ENCODE assay signal across 23 mouse cellular contexts in genomic region chr5:124633425-124633824, GRCm38 (mm10). TPM values are rescaled to one million over a fixed set of nuclear protein-coding genes. Genes with fewer than 3 reads are reported as not detected.
A peak's percentile ranks its signal among the peaks of the same experiment; 100 is the strongest.
DNase-seq lines count a peak whose midpoint lies in the region; ATAC-seq and TF ChIP-seq lines count a peak whose summit lies in the region.
"Had no signal": no experiment of that assay in that cellular context is flagged by ENCODE, and none has a peak within 500 bp of the region (broad histone marks: within the 10 kb centered on the region; RNA-seq: fewer than 3 reads in every experiment).

No protein-coding gene starts in this region.

- H3K27ac ChIP-seq in liver, embryonic 12.5 days, result no peak overlapping the region
- peak overlapping the region; percentile 84 for H3K27ac ChIP-seq in thymus, adult 2 months (ENCODE audit: control insufficient read depth, insufficient read depth, low read length)
- H3K27ac ChIP-seq in forebrain, embryonic 10.5 days, result no peak overlapping the region
- H3K27ac ChIP-seq: hindbrain, embryonic 15.5 days; limb, embryonic 15.5 days; lung, embryonic 15.5 days; macrophage had no signal

- peaks cover 85% of the 10 kb centered on the region for H3K4me1 ChIP-seq in megakaryocyte, embryonic 14.5 days
- peaks cover 28% of the 10 kb centered on the region for H3K4me1 ChIP-seq in liver, embryonic 12.5 days
- peaks cover 70% of the 10 kb centered on the region for H3K4me1 ChIP-seq in thymus, adult 2 months (replicated peaks; ENCODE audit: control insufficient read depth, insufficient read depth, low read length)
- H3K4me1 ChIP-seq in forebrain, embryonic 10.5 days, result peaks cover 15% of the 10 kb centered on the region

- no peak for TF ChIP-seq POLR2A in thymus, adult 2 months (IDR thresholded peaks at IDR 0.05; ENCODE audit: control insufficient read depth, extremely low read depth, insufficient read depth, low read length, poor library complexity)

- peak; percentile 56 for DNase-seq in thymus, adult 2 months
- no peak for DNase-seq in layer of hippocampus, adult 9-11 months
- no peak for DNase-seq in gastrocnemius, postnatal 10 days
- DNase-seq in forebrain, embryonic 10.5 days (ENCODE audit: extremely low spot score, low spot score), result no peak
- DNase-seq: adrenal gland, postnatal 25 days; cerebellum, adult 11-12 months; cerebellum, postnatal 25 days; heart, postnatal 14 days; kidney, postnatal 10 days; layer of hippocampus, postnatal 36 days; midbrain, embryonic 14.5 days; right cerebral cortex, postnatal 25 days had no signal

- WGBS in liver, embryonic 12.5 days (ENCODE audit: insufficient replicate concordance), result 35% methylated on average over 2 of the region's 2 CpGs
- WGBS in thymus, adult 2 months, result 14% methylated on average over 2 of the region's 2 CpGs
- 89% methylated on average over 2 of the region's 2 CpGs for WGBS in forebrain, embryonic 10.5 days

- H3K36me3 ChIP-seq in megakaryocyte, embryonic 14.5 days (replicated peaks; ENCODE audit: low read length), result peaks cover 70% of the 10 kb centered on the region
- H3K36me3 ChIP-seq in liver, embryonic 12.5 days, result peaks cover 56% of the 10 kb centered on the region
- peaks cover 19% of the 10 kb centered on the region for H3K36me3 ChIP-seq in thymus, adult 2 months (ENCODE audit: control insufficient read depth, insufficient read depth, low read length)
- peaks cover 58% of the 10 kb centered on the region for H3K36me3 ChIP-seq in forebrain, embryonic 10.5 days (replicated peaks)

- H3K4me2 ChIP-seq in liver, embryonic 12.5 days, result no peak overlapping the region
- H3K4me2 ChIP-seq: heart, embryonic 12.5 days; hindbrain, embryonic 15.5 days; limb, embryonic 15.5 days; lung, embryonic 15.5 days had no signal

- no peak for ATAC-seq in megakaryocyte, adult 5-6 weeks (ENCODE audit: poor library complexity, severe bottlenecking)
- 0 out of 2 replicates have a peak, but pooled peaks have one; percentile 19 for ATAC-seq in liver, embryonic 12.5 days
- no peak for ATAC-seq in monocyte, adult 5-6 weeks (replicated peaks; ENCODE audit: insufficient number of reproducible peaks, low FRiP score, low TSS enrichment, poor library complexity, severe bottlenecking)
- ATAC-seq: intestine, postnatal 0 days had no signal

- H3K4me3 ChIP-seq in megakaryocyte, embryonic 14.5 days (replicated peaks), result peak overlapping the region; percentile 53
- H3K4me3 ChIP-seq in liver, embryonic 12.5 days, result no peak overlapping the region
- no peak overlapping the region for H3K4me3 ChIP-seq in thymus, adult 2 months (ENCODE audit: control insufficient read depth, insufficient read depth, low read length)
- no peak overlapping the region for H3K4me3 ChIP-seq in forebrain, embryonic 10.5 days
- H3K4me3 ChIP-seq: heart, embryonic 12.5 days; hindbrain, embryonic 15.5 days; limb, embryonic 15.5 days; lung, embryonic 15.5 days; myocyte had no signal

- no peaks in the 10 kb centered on the region for H3K9me3 ChIP-seq in megakaryocyte, embryonic 14.5 days
- no peaks in the 10 kb centered on the region for H3K9me3 ChIP-seq in liver, embryonic 12.5 days (replicated peaks)
- H3K9me3 ChIP-seq in forebrain, embryonic 10.5 days, result no peaks in the 10 kb centered on the region
- H3K9me3 ChIP-seq: heart, embryonic 12.5 days; hindbrain, embryonic 15.5 days; limb, embryonic 15.5 days; lung, embryonic 15.5 days had no signal

- no peaks in the 10 kb centered on the region for H3K27me3 ChIP-seq in megakaryocyte, embryonic 14.5 days (replicated peaks)
- no peaks in the 10 kb centered on the region for H3K27me3 ChIP-seq in liver, embryonic 12.5 days (replicated peaks)
- H3K27me3 ChIP-seq in thymus, adult 2 months (ENCODE audit: control insufficient read depth, insufficient read depth, low read length), result no peaks in the 10 kb centered on the region
- no peaks in the 10 kb centered on the region for H3K27me3 ChIP-seq in forebrain, embryonic 10.5 days (ENCODE audit: poor library complexity, severe bottlenecking)
- H3K27me3 ChIP-seq: heart, embryonic 12.5 days; hindbrain, embryonic 15.5 days; limb, embryonic 15.5 days; lung, embryonic 15.5 days had no signal

- no peak for TF ChIP-seq CTCF in thymus, adult 2 months (IDR thresholded peaks at IDR 0.05; ENCODE audit: borderline replicate concordance, control insufficient read depth, extremely low read depth, insufficient read depth, low read length, poor library complexity)

- H3K9ac ChIP-seq in liver, embryonic 12.5 days, result no peak overlapping the region
- H3K9ac ChIP-seq: heart, embryonic 12.5 days; hindbrain, embryonic 15.5 days; limb, embryonic 15.5 days; lung, embryonic 15.5 days had no signal

RNA-seq across cellular contexts. Expression of gene Atp6v0a2, which starts 5.0 kb away (rescaled TPM):
- polyA plus RNA-seq in megakaryocyte, embryonic 14.5 days (2012; ENCODE audit: insufficient read depth, low replicate concordance), result 24.2 and 43.3 TPM in 2 replicates
- 15.2 and 16.6 TPM in 2 replicates for total RNA-seq in megakaryocyte, adult 5-6 weeks (2015)
- total RNA-seq in megakaryocyte, adult 5-6 weeks (2017), result 19.4 and 24.0 TPM in 2 replicates
- 21.2 and 25.5 TPM in 2 replicates for polyA plus RNA-seq in liver, embryonic 12.5 days (2016; fragmentation: Nextera tagmentation; extraction: Ambion mirVana)
- 122 and 127 TPM in 2 replicates for polyA plus RNA-seq in thymus, adult 2 months (2012; rRNA removed)
- total RNA-seq in gastrocnemius, postnatal 10 days (2021), result 10 to 100 TPM; 20.4 to 25.7 TPM
- 26.6 to 55.9 TPM (median 27.8 TPM) in 3 replicates for total RNA-seq in monocyte, adult 5-6 weeks (2017)
- 45.4 and 46.3 TPM in 2 replicates for polyA plus RNA-seq in forebrain, embryonic 10.5 days (2016; fragmentation: Nextera tagmentation; extraction: Ambion mirVana)

RNA-seq across cellular contexts. Expression of gene Gtf2h3, which starts 54.5 kb away (rescaled TPM):
- 3.1 TPM in 1 of 2 replicates, not detected in the other for polyA plus RNA-seq in megakaryocyte, embryonic 14.5 days (2012; ENCODE audit: insufficient read depth, low replicate concordance)
- 8.0 and 8.6 TPM in 2 replicates for total RNA-seq in megakaryocyte, adult 5-6 weeks (2015)
- total RNA-seq in megakaryocyte, adult 5-6 weeks (2017), result 11.6 and 20.7 TPM in 2 replicates
- polyA plus RNA-seq in liver, embryonic 12.5 days (2016; fragmentation: Nextera tagmentation; extraction: Ambion mirVana), result 42.1 and 43.3 TPM in 2 replicates
- polyA plus RNA-seq in thymus, adult 2 months (2012; rRNA removed), result 55.7 and 57.6 TPM in 2 replicates
- 10 to 100 TPM; 17.6 to 18.2 TPM for total RNA-seq in gastrocnemius, postnatal 10 days (2021)
- total RNA-seq in monocyte, adult 5-6 weeks (2017), result 12.7 to 25.2 TPM (median 15.0 TPM) in 3 replicates
- polyA plus RNA-seq in forebrain, embryonic 10.5 days (2016; fragmentation: Nextera tagmentation; extraction: Ambion mirVana), result 98.9 and 117 TPM in 2 replicates

RNA-seq across cellular contexts. Expression of gene Eif2b1, which starts 54.5 kb away (rescaled TPM):
- 8.4 and 10.9 TPM in 2 replicates for polyA plus RNA-seq in megakaryocyte, embryonic 14.5 days (2012; ENCODE audit: insufficient read depth, low replicate concordance)
- total RNA-seq in megakaryocyte, adult 5-6 weeks (2015), result 24.8 and 28.0 TPM in 2 replicates
- 15.6 and 20.0 TPM in 2 replicates for total RNA-seq in megakaryocyte, adult 5-6 weeks (2017)
- polyA plus RNA-seq in liver, embryonic 12.5 days (2016; fragmentation: Nextera tagmentation; extraction: Ambion mirVana), result 74.6 and 80.1 TPM in 2 replicates
- polyA plus RNA-seq in thymus, adult 2 months (2012; rRNA removed), result 25.2 and 25.4 TPM in 2 replicates
- total RNA-seq in gastrocnemius, postnatal 10 days (2021), result 10 to 100 TPM; 42.1 to 48.8 TPM
- total RNA-seq in monocyte, adult 5-6 weeks (2017), result 21.2 to 26.1 TPM (median 23.4 TPM) in 3 replicates
- polyA plus RNA-seq in forebrain, embryonic 10.5 days (2016; fragmentation: Nextera tagmentation; extraction: Ambion mirVana), result 88.7 and 89.0 TPM in 2 replicates

Comparison
In these comparisons a context has a peak if more than half of its experiments do, and no peak if none do; other contexts are left out.
1. RNA of gene Gtf2h3, which starts 54.5 kb away (polyA plus RNA-seq): 98.9 to 117 TPM in forebrain, embryonic 10.5 days, 55.7 to 57.6 TPM in thymus, adult 2 months and 42.1 to 43.3 TPM in liver, embryonic 12.5 days; 3.1 TPM in megakaryocyte, embryonic 14.5 days; every median in the first group is over 10 times any median in the second.